Mouse (Mus musculus): ENCODE data around the gene Rps11.

DNA sequence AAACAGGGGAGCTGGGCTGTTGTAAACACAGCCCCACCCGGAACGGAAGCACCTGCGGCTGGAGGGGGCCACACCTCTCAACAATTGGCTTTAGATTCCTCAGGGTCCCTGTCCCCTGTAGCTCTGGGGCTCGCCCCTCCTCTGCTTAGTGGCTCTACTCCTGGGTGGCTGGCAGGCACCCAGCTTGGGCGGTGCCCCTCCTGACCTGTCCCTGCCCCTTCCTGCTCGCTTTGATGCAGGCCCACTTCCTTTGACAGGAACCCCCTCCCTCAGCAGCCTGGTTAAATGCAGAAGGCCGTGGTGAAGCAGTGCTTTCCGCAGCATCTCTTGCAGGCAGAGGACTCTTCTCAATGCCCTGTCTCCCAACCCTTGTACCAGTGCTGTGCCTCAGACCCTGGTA, 2.8 kb downstream of the Rps11 start:
- TF ChIP-seq POLR2A (IDR thresholded peaks at IDR 0.05; ENCODE audit: low read depth, low read length) (peak; percentile 99), CTCF (IDR thresholded peaks at IDR 0.05; ENCODE audit: extremely low read depth, insufficient read depth, insufficient read length, insufficient replicate concordance) (no peak)
